Mouse (Mus musculus) thymus, postnatal 25 days (tissue): ENCODE results near the gene Klkb1.

Source experiments
- DNase-seq: peaks from one replicate; pipeline ENCODE4 v3.0.0; 2022

Gene Klkb1

DNA sequence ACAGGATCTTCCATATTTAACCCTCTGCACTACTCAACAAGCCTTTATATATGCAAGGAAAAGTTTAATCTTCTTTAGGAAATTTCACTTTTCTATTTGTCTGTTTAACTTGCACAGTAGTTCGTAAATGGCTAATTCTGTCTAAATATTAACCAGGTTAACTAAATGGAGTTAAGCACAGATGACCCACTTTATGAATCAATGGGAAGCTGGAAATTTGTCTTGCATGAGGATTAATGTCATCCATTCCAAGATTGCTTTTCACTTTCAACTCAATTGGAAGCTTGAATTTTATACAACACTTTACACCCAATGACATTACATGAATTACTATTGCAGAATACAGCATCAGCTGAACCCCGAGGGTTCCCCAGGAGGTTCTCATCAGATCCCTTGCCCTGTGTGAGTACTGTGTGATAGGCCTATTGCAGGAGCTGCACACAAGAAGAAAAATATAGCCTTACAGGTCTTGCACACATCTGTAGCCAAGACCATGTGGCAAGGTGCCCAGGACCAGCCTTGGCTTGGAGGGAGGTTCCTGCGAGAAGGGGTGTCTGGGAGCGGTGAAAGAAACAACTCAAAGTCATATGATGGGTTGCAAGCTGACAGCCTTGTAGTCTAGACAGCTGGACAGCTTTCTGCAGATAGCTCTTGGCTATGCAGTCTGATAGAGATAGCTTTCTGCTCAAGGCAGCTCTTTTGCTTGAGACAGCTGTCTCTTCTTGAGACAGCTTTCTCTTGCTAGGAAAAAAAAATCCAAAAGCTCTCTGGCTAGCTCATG lies 26.9 kb downstream of the Klkb1 start:
- no peak for DNase-seq

DNA sequence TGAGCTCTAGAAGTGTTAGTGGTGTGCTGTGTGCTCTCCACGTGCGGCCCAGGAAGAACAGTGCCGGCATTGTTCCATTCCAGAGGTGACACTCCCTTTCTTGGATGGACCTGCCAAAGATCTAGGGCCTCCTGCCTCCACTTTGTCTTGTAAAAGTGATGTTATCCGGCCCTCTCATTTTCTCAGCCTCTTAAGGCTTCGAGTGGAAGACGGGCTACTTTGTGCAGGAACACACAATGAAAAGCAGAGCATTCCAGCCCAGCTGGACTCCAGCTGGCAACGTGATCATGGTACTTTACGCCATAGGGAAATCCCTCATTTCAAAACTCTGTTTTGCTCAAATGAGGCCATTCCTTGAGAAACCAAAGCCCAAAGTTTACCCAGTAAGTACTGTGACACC lies 27.7 kb downstream of the Klkb1 start:
- DNase-seq, result no peak

DNA sequence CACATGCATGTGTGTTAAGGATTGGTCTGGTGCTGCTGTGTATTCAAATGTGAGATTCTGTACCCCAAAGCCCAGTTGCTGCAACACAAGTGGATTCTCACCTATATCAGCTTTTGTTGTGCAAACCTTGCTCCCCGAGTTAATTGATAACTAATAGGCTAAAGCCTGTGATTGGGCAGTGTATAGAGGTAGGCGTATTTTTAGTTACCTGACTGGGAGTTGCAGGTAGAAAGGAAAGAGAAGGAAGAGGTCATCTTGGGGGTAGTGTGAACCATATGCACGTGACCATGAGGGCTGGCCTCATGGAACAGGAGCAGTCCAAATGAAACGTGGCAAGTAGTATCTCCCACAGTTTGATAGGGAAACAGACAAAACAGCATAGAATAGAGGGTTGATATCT lies 29.7 kb downstream of the Klkb1 start:
- no peak for DNase-seq

DNA sequence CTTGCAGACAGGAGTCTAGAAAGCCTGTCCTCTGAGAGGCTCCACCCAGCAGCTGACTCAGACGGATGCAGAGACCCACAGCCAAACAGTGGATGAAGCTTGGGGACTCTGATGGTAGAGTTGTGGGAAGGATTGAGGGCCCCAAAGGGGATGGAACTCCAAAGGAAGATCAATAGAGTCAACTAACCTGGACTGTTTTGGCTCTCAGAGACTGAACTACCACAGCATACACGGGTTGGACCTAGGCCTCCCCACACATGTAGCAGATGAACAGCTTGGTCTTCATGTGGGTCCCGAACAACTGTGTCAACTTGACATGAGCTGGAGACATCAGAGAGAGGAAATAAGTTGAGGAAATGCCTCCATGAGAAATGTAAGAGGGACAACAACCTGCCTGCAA lies 31.8 kb downstream of the Klkb1 start:
- no peak for DNase-seq

DNA sequence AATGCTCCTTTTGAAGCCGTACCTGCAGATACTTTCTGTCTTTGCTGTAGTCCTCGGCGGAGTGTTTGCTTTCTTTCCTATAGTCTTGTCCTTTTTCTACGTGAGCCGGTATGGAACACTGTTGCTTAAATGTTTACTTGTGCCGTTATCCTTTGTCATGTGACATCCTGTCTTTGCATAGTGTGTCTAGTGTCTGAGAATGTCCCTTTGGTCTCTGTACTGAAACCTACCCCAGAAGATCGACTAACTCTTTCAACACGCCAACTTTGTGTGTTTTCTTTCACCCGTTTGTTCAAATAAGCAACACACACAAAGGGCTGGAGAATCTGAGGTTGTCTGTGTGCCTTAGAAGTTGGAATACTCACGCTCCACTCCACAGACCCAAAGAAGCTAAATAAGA lies 32.7 kb downstream of the Klkb1 start, which contains the start of gene F11:
F11 (minus strand) TSS at position 112 of the 400 bp plus-strand sequence.
- DNase-seq, result no peak

DNA sequence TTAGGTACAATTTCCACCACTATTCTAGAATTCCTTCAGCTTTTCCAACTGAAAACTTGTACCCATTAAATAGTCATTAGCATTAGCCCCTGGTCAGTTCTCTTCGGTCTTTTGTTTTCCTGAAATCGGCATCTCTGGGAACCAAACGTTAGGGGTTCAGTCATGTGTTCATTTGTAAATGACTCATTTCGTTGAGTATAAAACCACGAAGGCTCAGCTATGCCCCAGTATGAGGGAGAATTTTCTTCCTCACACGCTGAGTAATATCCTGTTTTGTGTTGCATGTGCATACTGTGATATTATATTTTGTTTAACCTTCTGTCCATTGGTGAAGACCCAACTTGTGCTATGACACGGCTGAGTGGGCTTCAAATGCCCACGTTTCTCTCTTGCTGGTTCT lies 36.2 kb downstream of the Klkb1 start:
- DNase-seq, result no peak

DNA sequence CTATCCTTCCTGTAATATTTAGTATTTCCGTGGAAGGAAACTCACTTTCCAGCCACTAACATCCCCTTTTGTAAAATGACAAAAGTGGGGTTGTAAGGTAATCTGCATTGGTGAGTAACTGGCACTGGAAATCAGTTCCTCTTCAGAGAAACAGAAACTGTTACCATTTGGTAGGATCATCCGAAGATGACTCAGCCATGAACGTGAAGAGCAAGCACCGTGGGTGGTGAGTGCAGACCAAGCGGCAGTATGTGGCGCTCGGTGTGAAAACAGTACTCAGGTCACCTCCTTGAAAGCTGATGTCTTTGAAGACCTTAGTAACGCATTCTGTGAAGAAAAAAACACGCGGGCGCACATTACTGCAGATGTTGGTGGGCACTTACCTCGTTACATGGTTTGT lies 39.6 kb downstream of the Klkb1 start:
- no peak for DNase-seq

DNA sequence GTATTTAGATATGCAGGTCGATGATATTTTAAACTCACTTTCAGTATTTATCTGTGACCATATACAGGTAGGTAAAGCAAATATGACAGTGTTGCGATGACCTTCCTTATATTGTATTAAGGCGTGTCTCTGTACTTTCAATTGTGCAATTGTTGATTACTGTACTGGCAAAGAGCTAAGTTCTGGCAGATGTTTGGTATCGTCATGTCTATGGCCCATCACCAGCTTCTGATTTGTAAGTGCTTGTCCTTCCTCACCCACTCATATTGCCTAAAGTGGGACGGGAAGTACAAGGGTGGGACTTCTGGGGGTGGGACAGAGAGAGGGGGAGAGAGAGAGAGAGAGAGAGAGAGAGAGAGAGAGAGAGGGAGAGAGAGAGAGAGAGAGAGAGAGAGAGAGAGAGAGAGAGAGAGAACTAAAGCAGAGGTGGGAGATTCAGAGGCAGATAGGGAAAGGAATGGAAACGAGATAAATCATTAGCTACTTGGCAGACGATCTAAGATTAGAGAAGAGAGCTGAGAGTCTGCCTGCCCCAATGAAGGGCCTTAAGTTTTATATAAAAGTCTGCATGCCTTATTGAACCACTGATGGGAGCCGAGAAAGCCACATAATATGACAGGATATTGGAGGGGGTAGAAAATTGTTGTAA lies 40.3 kb downstream of the Klkb1 start:
- no peak for DNase-seq

DNA sequence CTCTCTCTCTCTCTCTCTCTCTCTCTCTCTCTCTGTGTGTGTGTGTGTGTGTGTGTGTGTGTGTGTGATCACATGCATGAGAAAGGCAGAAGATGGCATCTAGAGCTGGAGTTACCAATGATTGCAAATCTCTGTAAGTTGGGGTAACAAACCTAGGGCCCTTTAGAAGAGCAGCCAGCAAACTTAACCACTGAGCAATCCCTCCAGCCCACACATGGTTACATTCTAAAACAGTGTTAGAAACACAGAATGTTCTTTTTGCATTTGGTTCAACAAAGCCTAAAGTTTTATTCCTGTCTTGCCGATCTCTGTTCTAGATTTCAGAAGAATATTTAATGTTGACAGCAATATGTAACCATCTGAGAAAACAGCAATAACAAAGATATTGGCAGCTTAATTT lies 41.1 kb downstream of the Klkb1 start:
- DNase-seq, result no peak

DNA sequence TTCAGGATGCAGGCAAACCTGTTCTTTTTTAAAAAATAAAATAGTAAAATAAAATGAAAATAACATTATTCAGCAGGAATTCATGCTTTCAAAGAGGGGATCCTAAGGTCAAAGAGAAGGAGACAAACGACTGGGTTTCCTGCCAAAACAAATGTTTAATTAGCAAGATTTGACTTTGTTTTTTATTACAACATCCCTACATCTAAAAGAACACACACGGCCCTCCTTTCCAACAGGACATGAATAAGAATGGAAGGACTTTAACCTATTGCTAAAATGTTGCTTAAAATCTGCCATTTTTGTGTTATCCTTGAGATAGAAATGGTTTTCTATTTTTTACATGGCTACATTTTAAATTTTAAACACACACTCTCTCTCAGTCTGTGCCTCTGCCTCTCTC lies 41.5 kb downstream of the Klkb1 start:
- DNase-seq, result no peak

DNA sequence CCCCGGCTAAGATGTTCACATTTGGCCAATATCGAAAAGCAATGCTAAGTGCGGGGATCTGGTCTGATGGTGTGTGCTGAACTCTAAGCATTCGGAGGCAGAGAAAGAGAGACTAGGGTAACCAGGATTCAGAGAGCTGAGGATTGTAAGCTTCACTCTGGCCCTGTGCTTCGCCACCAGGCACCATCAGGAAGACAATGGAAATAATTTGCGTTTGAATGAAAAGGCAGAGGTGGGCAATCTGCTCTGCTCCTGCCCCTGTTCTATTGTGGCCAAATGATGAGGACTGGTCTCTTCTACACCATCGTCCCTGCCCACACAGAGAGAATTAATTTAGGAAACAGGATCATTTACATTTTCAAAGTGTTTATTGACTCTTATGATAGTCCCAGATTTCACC lies 48.4 kb downstream of the Klkb1 start:
- no peak for DNase-seq

DNA sequence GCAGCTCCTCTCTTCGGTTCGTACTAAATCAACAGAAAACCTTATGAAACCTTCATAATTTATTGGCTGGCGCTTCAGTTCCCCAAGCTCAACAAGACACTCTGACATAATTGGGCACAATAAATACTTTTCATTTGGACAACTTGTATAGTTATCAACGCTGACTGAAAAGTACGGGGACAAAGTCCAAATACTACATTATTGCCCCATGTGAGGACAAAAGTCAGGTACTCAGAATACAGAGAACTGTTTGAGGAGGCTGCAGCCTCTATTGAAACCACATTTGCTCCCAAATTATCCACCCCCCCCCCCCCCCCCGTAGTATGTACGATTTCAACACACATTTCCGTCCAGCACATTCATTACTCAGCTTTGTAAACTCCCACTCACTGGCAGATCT lies 55.3 kb downstream of the Klkb1 start:
- DNase-seq, result no peak

DNA sequence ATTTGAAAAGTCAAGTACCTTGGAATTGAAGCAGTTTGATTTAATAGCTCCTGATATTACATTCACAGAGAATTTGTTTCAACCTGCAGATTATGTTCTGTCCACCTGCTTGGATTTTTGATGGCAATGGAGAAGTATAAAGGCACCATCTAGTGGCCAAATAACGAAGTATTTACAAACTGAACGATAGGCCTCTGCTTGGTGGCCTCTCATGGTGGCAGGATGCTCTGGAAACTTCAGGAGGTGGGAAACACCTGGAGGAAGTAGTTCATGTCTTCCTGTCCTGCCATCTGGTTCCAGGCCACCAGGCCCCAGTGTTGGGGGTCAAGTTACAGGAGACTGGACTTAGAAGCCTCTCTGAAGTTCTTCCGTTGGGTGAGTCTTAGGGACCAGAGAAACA lies 56.4 kb downstream of the Klkb1 start:
- DNase-seq, result no peak

DNA sequence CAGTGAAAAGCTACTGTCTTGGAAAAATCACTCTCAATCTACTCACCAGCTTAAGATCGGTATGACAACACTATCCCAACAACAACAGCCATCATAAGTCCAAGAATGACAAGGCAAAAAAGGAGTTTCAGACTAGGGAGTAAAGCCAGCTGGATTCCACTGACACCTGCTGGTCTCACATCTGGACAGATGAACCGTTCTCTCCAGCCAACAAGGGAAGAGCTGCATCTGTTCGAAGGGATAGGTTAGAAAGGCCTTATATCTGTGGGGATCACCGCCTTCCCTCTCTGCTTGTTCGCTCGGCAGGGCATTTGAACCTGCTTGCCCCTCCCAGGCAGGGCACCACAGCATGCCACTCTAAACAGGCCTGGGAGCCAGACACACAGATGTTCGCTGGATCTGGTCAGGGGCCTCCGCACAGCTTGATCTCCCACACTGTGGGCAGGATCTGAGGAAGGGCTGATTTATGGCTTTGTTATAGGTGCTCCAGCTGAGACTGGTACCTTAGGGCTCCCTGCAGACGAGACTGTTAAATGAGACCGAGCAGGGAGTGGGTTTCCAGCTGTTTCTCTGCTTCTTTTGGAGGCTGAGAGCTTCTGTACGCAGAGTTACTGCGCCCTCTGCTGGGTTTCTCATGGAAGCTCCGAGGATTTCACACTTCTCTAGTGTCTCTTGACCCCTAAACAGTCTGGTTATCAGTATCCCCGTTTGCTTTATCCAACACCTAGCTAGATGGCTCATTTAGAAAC lies 58.3 kb downstream of the Klkb1 start:
- no peak for DNase-seq

DNA sequence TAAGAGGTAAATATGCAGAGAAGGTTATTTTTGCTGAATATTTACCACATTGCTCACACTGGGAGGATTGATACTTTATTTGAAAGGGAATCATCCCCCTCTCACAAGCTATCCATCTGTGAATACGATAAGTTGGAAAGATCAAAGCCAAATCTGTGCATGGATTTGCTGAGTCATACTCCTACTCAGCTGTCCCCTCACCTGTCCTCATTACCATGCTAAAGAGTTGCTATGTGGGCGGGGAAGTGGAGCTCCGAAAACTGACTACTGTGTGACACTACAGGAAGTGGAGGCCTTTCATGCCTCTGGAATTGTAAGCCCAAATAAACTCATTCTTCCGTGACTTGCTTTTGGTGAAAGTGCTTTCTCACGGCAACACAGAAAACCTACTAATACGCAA lies 59.4 kb downstream of the Klkb1 start:
- no peak for DNase-seq

DNA sequence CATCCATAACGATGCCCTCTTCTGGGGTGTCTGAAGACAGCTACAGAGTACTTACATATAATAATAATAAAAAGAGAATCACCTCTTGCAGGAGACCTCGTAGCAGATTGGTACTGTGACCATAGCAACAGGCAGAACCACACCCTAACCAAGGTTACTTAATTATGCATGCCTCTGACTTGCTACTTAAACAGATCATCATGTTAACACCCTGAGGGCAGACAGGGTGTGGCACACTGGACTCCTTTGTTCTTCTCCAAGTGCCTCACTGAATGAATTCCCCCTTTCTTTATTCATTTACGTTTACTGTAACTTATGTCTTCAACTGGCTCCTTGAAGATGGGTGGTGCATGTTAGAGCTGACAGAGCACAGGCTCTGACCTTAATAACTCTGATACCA lies 61.4 kb downstream of the Klkb1 start:
- DNase-seq, result no peak
